Mouse (Mus musculus): ENCODE results near the gene G3bp1.

DNA sequence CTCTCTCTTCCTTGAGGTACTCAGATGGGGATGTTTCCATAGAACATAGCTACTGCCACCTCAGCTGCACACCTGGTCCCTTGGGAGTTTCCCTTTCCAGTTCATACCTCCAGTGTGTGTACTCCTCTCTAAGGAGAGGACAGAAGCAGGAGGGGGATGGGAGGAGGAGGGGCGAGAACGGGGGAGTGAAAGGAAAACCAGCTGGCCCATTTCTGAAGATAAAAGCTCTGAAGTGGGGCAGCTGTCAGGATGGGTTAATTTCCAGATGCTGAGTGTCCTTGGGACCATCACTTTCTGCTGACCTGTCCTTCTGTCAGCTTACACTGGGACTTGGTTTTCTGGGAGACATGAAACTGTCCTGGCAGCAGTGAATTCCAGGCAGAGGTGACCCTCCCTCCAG, 65.3 kb downstream of the G3bp1 start:
- no peak for TF ChIP-seq GATA1 (IDR thresholded peaks at IDR 0.05; ENCODE audit: low read length)
- TF ChIP-seq TAL1 (IDR thresholded peaks at IDR 0.05; ENCODE audit: low read length): no peak
